Mouse (Mus musculus) limb, embryonic 14.5 days (tissue): ENCODE measurements around the gene Pla2g5. TPM values are rescaled to one million over a fixed set of nuclear protein-coding genes. Genes with fewer than 3 reads are reported as not detected.

ENCODE experiments used
- ATAC-seq: fragments of 200-750 bp; cut with Nextera tagmentation; 2 replicates; pipeline ENCODE4 v1.8.0; 2017; ENCODE audit warnings: low read depth, moderate number of reproducible peaks, moderate TSS enrichment; ENCODE audit not compliant: low FRiP score
- DNase-seq: peaks from one replicate; pipeline ENCODE4 v3.0.0-alpha.2; 2015; ENCODE audit warnings: low spot score
- H3K27ac ChIP-seq: fragments of 300-500 bp; sonication (generic); replicated peaks from 2 replicates; pipeline ENCODE4 v1.5.1; 2014; ENCODE audit warnings: low read depth, mild to moderate bottlenecking, low read length, moderate library complexity, mixed read lengths
- H3K27me3 ChIP-seq: fragments of 300-500 bp; sonication (generic); 2 replicates; pipeline ENCODE4 v1.6.1; 2014; ENCODE audit warnings: low read length, mixed read lengths; ENCODE audit not compliant: control insufficient read depth, insufficient read depth
- H3K36me3 ChIP-seq: fragments of 300-500 bp; sonication (generic); 2 replicates; pipeline ENCODE4 v1.6.1; 2014; ENCODE audit warnings: mild to moderate bottlenecking, low read length, moderate library complexity, mixed read lengths; ENCODE audit not compliant: control insufficient read depth, insufficient read depth
- H3K4me1 ChIP-seq: fragments of 300-500 bp; sonication (generic); 2 replicates; pipeline ENCODE4 v1.6.1; 2014; ENCODE audit warnings: antibody characterized with exemption, low read length, mixed read lengths; ENCODE audit not compliant: control insufficient read depth, insufficient read depth
- H3K4me2 ChIP-seq: fragments of 300-500 bp; sonication (generic); replicated peaks from 2 replicates; pipeline ENCODE4 v1.6.1; 2014; ENCODE audit warnings: low read depth, mild to moderate bottlenecking, low read length, moderate library complexity; ENCODE audit not compliant: severe bottlenecking
- H3K4me3 ChIP-seq: fragments of 300-500 bp; sonication (generic); replicated peaks from 2 replicates; pipeline ENCODE4 v1.5.1; 2014; ENCODE audit warnings: low read length
- H3K9ac ChIP-seq: fragments of 300-500 bp; sonication (generic); 2 replicates; pipeline ENCODE4 v1.6.1; 2014; ENCODE audit warnings: mild to moderate bottlenecking, low read depth, low read length, moderate library complexity; ENCODE audit not compliant: severe bottlenecking
- H3K9me3 ChIP-seq: fragments of 300-500 bp; sonication (generic); 2 replicates; pipeline ENCODE4 v1.6.1; 2016; ENCODE audit warnings: low read length; ENCODE audit not compliant: control insufficient read depth
- POLR2A ChIP-seq: fragments of 200-500 bp; IDR thresholded peaks from 2 replicates; pipeline ENCODE4 v1.8.0; 2012; ENCODE audit warnings: inconsistent platforms, mild to moderate bottlenecking, moderate library complexity, borderline replicate concordance; ENCODE audit not compliant: insufficient read depth, insufficient read length; ENCODE audit errors: extremely low read depth
- WGBS: fragments of 180-500 bp; shearing (Covaris S2); extraction: QIAGEN DNeasy Blood & Tissue Kit; methylation state at CpG from one replicate; pipeline ENCODE4 v1.1.7; 2014; 5-methylcytosine and 5-hydroxymethylcytosine counted together
- polyA plus RNA-seq, 2 experiments: library from polyadenylated mRNA; depleted of rRNA in 1 of 2; stranded (reverse) in 1 of 2; unstranded in 1 of 2; fragments of >200 nt; fragmentation: Nextera tagmentation in 1 of 2; extraction: Ambion mirVana in 1 of 2; gene quantifications; 2 replicates each; pipeline versions ENCODE4 v1.2.1 to v1.2.3; 2012 to 2014

Gene Pla2g5
- polyA plus RNA-seq, 2 experiments: 0.62 to 1.3 TPM

GRCm38 (mm10) chr4:138757416-138757815, 105.9 kb downstream of the Pla2g5 start, which contains the start of gene Pla2g2f:
TSS of gene Pla2g2f (minus strand) at chr4:138757626.
- DNase-seq (no peak), ATAC-seq (no peak)
- Histone ChIP-seq H3K9ac (no peak within 1 kb of the TSS), H3K27ac (no peak within 1 kb of the TSS), H3K36me3 (no peaks in the 10 kb centered on the region), H3K4me2 (no peak within 1 kb of the TSS), H3K9me3 (no peaks in the 10 kb centered on the region), H3K4me3 (no peak within 1 kb of the TSS), H3K4me1 (peaks cover 4% of the 10 kb centered on the region; the same call in 1 of the 2 replicates), H3K27me3 (no peaks in the 10 kb centered on the region)
- 72% methylated on average over 8 of the region's 8 CpGs for WGBS
- no peak for TF ChIP-seq POLR2A

- TF ChIP-seq POLR2A: no peak
- Histone ChIP-seq H3K9ac (no peak overlapping the region), H3K4me3 (no peak overlapping the region), H3K27me3 (no peaks in the 10 kb centered on the region), H3K27ac (no peak overlapping the region), H3K9me3 (no peaks in the 10 kb centered on the region), H3K4me1 (peaks cover 4% of the 10 kb centered on the region; the same call in 1 of the 2 replicates), H3K36me3 (no peaks in the 10 kb centered on the region), H3K4me2 (no peak overlapping the region)
- no peak for ATAC-seq
- DNase-seq: no peak
- WGBS: 39% methylated on average over 11 of the region's 11 CpGs
Observed at GRCm38 (mm10) chr4:138755983-138756382, 107.3 kb downstream of the Pla2g5 start.

GRCm38 (mm10) chr4:138755439-138755838, 107.8 kb downstream of the Pla2g5 start:
- Histone ChIP-seq H3K27me3 (no peaks in the 10 kb centered on the region), H3K27ac (no peak overlapping the region), H3K36me3 (no peaks in the 10 kb centered on the region), H3K4me1 (peaks cover 4% of the 10 kb centered on the region; the same call in 1 of the 2 replicates), H3K9me3 (no peaks in the 10 kb centered on the region), H3K4me2 (no peak overlapping the region), H3K9ac (no peak overlapping the region), H3K4me3 (no peak overlapping the region)
- ATAC-seq: no peak
- no peak for TF ChIP-seq POLR2A
- DNase-seq: no peak
- WGBS: 67% methylated on average over 4 of the region's 4 CpGs

- TF ChIP-seq POLR2A: no peak
- Histone ChIP-seq H3K4me3 (no peak overlapping the region), H3K27ac (no peak overlapping the region), H3K4me2 (no peak overlapping the region), H3K9me3 (no peaks in the 10 kb centered on the region), H3K27me3 (no peaks in the 10 kb centered on the region), H3K9ac (no peak overlapping the region), H3K36me3 (no peaks in the 10 kb centered on the region), H3K4me1 (peaks cover 4% of the 10 kb centered on the region; the same call in 1 of the 2 replicates)
- DNase-seq (no peak), ATAC-seq (no peak)
- WGBS: 82% methylated on average over 9 of the region's 9 CpGs
Observed at GRCm38 (mm10) chr4:138754432-138754831, 108.8 kb downstream of the Pla2g5 start.

- Histone ChIP-seq H3K4me2 (no peak overlapping the region), H3K36me3 (no peaks in the 10 kb centered on the region), H3K9me3 (no peaks in the 10 kb centered on the region), H3K4me3 (no peak overlapping the region), H3K27me3 (no peaks in the 10 kb centered on the region), H3K9ac (no peak overlapping the region), H3K4me1 (peaks cover 4% of the 10 kb centered on the region; the same call in 1 of the 2 replicates), H3K27ac (no peak overlapping the region)
- no peak for TF ChIP-seq POLR2A
- ATAC-seq (no peak), DNase-seq (no peak)
- WGBS: 96% methylated on average over 3 of the region's 3 CpGs
Observed at GRCm38 (mm10) chr4:138753608-138754007, 109.7 kb downstream of the Pla2g5 start.

- DNase-seq: no peak
- ATAC-seq: no peak
Observed at GRCm38 (mm10) chr4:138752603-138753002, 110.7 kb downstream of the Pla2g5 start.

More at GRCm38 (mm10) chr4:138752603-138753002, 110.7 kb downstream of the Pla2g5 start:
- Histone ChIP-seq H3K9me3 (no peaks in the 10 kb centered on the region), H3K27me3 (no peaks in the 10 kb centered on the region), H3K36me3 (no peaks in the 10 kb centered on the region), H3K4me3 (no peak overlapping the region), H3K27ac (no peak overlapping the region), H3K9ac (no peak overlapping the region), H3K4me1 (peaks cover 4% of the 10 kb centered on the region; the same call in 1 of the 2 replicates), H3K4me2 (no peak overlapping the region)
- no peak for TF ChIP-seq POLR2A
- 90% methylated on average over 6 of the region's 6 CpGs for WGBS

Other genes with a start within 250 kb of the Pla2g5 start
- 0.04 TPM in 2 replicates for gene Vwa5b1, start 227.6 kb downstream of the Pla2g5 start, polyA plus RNA-seq (2012; rRNA removed)
- gene Vwa5b1, start 227.6 kb downstream of the Pla2g5 start, polyA plus RNA-seq (2014; fragmentation: Nextera tagmentation; extraction: Ambion mirVana): 0.03 TPM in 1 of 2 replicates, not detected in the other
- gene Pla2g2c, start 138.7 kb downstream of the Pla2g5 start, polyA plus RNA-seq (2012; rRNA removed): 0.12 and 0.26 TPM in 2 replicates
- gene Pla2g2c, start 138.7 kb downstream of the Pla2g5 start, polyA plus RNA-seq (2014; fragmentation: Nextera tagmentation; extraction: Ambion mirVana): 0.12 and 0.28 TPM in 2 replicates
- gene Ubxn10, start 126.3 kb downstream of the Pla2g5 start, polyA plus RNA-seq (2012; rRNA removed): 0.88 and 1.1 TPM in 2 replicates
- gene Ubxn10, start 126.3 kb downstream of the Pla2g5 start, polyA plus RNA-seq (2014; fragmentation: Nextera tagmentation; extraction: Ambion mirVana): 0.73 and 1.0 TPM in 2 replicates
- gene Pla2g2f, start 105.9 kb downstream of the Pla2g5 start, polyA plus RNA-seq (2012; rRNA removed): 9.7 and 11.9 TPM in 2 replicates
- 9.6 and 15.7 TPM in 2 replicates for gene Pla2g2f, start 105.9 kb downstream of the Pla2g5 start, polyA plus RNA-seq (2014; fragmentation: Nextera tagmentation; extraction: Ambion mirVana)
- gene Pla2g2d, start 87.7 kb downstream of the Pla2g5 start, polyA plus RNA-seq (2012; rRNA removed): 0.06 and 0.15 TPM in 2 replicates
- gene Pla2g2d, start 87.7 kb downstream of the Pla2g5 start, polyA plus RNA-seq (2014; fragmentation: Nextera tagmentation; extraction: Ambion mirVana): 0.10 and 0.55 TPM in 2 replicates
- not detected in 2 replicates for gene Gm13030, start 10.5 kb upstream of the Pla2g5 start, polyA plus RNA-seq (2012; rRNA removed)
- gene Gm13030, start 10.5 kb upstream of the Pla2g5 start, polyA plus RNA-seq (2014; fragmentation: Nextera tagmentation; extraction: Ambion mirVana): not detected in 2 replicates
- 0.09 TPM in 1 of 2 replicates, not detected in the other for gene Pla2g2e, start 14.5 kb upstream of the Pla2g5 start, polyA plus RNA-seq (2012; rRNA removed)
- gene Pla2g2e, start 14.5 kb upstream of the Pla2g5 start, polyA plus RNA-seq (2014; fragmentation: Nextera tagmentation; extraction: Ambion mirVana): not detected in 2 replicates
- 7.0 and 8.2 TPM in 2 replicates for gene Otud3, start 50.5 kb upstream of the Pla2g5 start, polyA plus RNA-seq (2012; rRNA removed)
- 2.7 and 4.2 TPM in 2 replicates for gene Otud3, start 50.5 kb upstream of the Pla2g5 start, polyA plus RNA-seq (2014; fragmentation: Nextera tagmentation; extraction: Ambion mirVana)
- not detected in 2 replicates for gene Rnf186, start 103.6 kb upstream of the Pla2g5 start, polyA plus RNA-seq (2012; rRNA removed)
- not detected in 2 replicates for gene Rnf186, start 103.6 kb upstream of the Pla2g5 start, polyA plus RNA-seq (2014; fragmentation: Nextera tagmentation; extraction: Ambion mirVana)
- gene Tmco4, start 109.4 kb upstream of the Pla2g5 start, polyA plus RNA-seq (2012; rRNA removed): 4.2 and 4.8 TPM in 2 replicates
- 4.7 and 4.8 TPM in 2 replicates for gene Tmco4, start 109.4 kb upstream of the Pla2g5 start, polyA plus RNA-seq (2014; fragmentation: Nextera tagmentation; extraction: Ambion mirVana)
- gene Htr6, start 212.1 kb upstream of the Pla2g5 start, polyA plus RNA-seq (2012; rRNA removed): 1.2 and 2.2 TPM in 2 replicates
- gene Htr6, start 212.1 kb upstream of the Pla2g5 start, polyA plus RNA-seq (2014; fragmentation: Nextera tagmentation; extraction: Ambion mirVana): 0.22 and 0.35 TPM in 2 replicates
- gene Nbl1, start 229.5 kb upstream of the Pla2g5 start, polyA plus RNA-seq (2012; rRNA removed): 149 and 171 TPM in 2 replicates
- gene Nbl1, start 229.5 kb upstream of the Pla2g5 start, polyA plus RNA-seq (2014; fragmentation: Nextera tagmentation; extraction: Ambion mirVana): 157 and 176 TPM in 2 replicates